Mouse (Mus musculus) cerebellum, adult 2 months (tissue): ENCODE measurements around the gene Xaf1. TPM values are rescaled to one million over a fixed set of nuclear protein-coding genes. Genes with fewer than 3 reads are reported as not detected.

ENCODE experiments used
- DNase-seq, 2 experiments: peaks; one replicate each; pipeline ENCODE4 v3.0.0; 2021
- H3K27ac ChIP-seq: fragments of 200-500 bp; 2 replicates; pipeline ENCODE4 v1.5.1; 2012; ENCODE audit warnings: low read length, control low read depth, inconsistent platforms; ENCODE audit not compliant: insufficient read depth
- H3K27me3 ChIP-seq: fragments of 200-500 bp; 2 replicates; pipeline ENCODE4 v1.6.1; 2012; ENCODE audit warnings: inconsistent platforms, mild to moderate bottlenecking, low read length, moderate library complexity; ENCODE audit not compliant: control insufficient read depth, insufficient read depth
- H3K4me1 ChIP-seq: fragments of 200-500 bp; 2 replicates; pipeline ENCODE4 v1.6.1; 2011; ENCODE audit warnings: low read length; ENCODE audit not compliant: control insufficient read depth, insufficient read depth
- H3K4me3 ChIP-seq: fragments of 200-500 bp; replicated peaks from 2 replicates; pipeline ENCODE3; 2011; ENCODE audit warnings: mild to moderate bottlenecking, low read depth, low read length, control low read depth; ENCODE audit not compliant: insufficient read depth
- CTCF ChIP-seq: fragments of 200-500 bp; IDR thresholded peaks from 2 replicates; pipeline ENCODE4 v1.5.1; 2011; ENCODE audit warnings: low read depth, mild to moderate bottlenecking, control low read depth, low read length, moderate library complexity, borderline replicate concordance; ENCODE audit not compliant: insufficient read depth
- POLR2A ChIP-seq: fragments of 200-500 bp; IDR thresholded peaks from 2 replicates; pipeline ENCODE4 v1.6.1; 2011; ENCODE audit warnings: low read length, control low read depth, borderline replicate concordance; ENCODE audit not compliant: insufficient read depth
- WGBS: fragments of 180-500 bp; shearing (Covaris S2); methylation state at CpG from one replicate; pipeline ENCODE4 v1.1.7; 2018; 5-methylcytosine and 5-hydroxymethylcytosine counted together
- polyA plus RNA-seq: library from polyadenylated mRNA; depleted of rRNA; stranded (reverse); fragments of >200 nt; gene quantifications from 2 replicates; pipeline ENCODE4 v1.2.3, GENCODE M21; 2012

Xaf1 gene
- polyA plus RNA-seq, 1 experiment = 12.2 TPM

- Histone ChIP-seq H3K27ac (no peak overlapping the region), H3K4me1 (no peaks in the 10 kb centered on the region), H3K27me3 (no peaks in the 10 kb centered on the region), H3K4me3 (no peak overlapping the region)
- WGBS = 32% methylated on average over 3 of the region's 3 CpGs
- TF ChIP-seq CTCF (no peak), POLR2A (no peak)
- DNase-seq = no peak
These were observed 28.1 kb upstream of the Xaf1 start for GRCm38 (mm10) chr11:72273341-72273740.

- H3K4me3 ChIP-seq = no peak overlapping the region
- WGBS = 85% methylated on average over 5 of the region's 5 CpGs
- no peaks in the 10 kb centered on the region for H3K27me3 ChIP-seq
- H3K27ac ChIP-seq = no peak overlapping the region
- no peak for TF ChIP-seq POLR2A
- no peak for TF ChIP-seq CTCF
- H3K4me1 ChIP-seq = no peaks in the 10 kb centered on the region
- DNase-seq = no peak
These were observed 20.1 kb upstream of the Xaf1 start for GRCm38 (mm10) chr11:72281143-72281851.

GRCm38 (mm10) chr11:72281852-72282400 is 19.5 kb upstream of the Xaf1 start:
- H3K4me1 ChIP-seq = no peaks in the 10 kb centered on the region
- H3K27ac ChIP-seq = no peak overlapping the region
- TF ChIP-seq POLR2A = no peak
- TF ChIP-seq CTCF = no peak
- no peak for DNase-seq
- no peak overlapping the region for H3K4me3 ChIP-seq
- H3K27me3 ChIP-seq = no peaks in the 10 kb centered on the region
- WGBS = 14% methylated on average over 5 of the region's 5 CpGs

- no peaks in the 10 kb centered on the region for H3K4me1 ChIP-seq
- H3K27me3 ChIP-seq = no peaks in the 10 kb centered on the region
- H3K27ac ChIP-seq = no peak overlapping the region
- no peak for DNase-seq
- H3K4me3 ChIP-seq = no peak overlapping the region
- WGBS = 86% methylated on average over 16 of the region's 16 CpGs
- no peak for TF ChIP-seq CTCF
- TF ChIP-seq POLR2A = no peak
These were observed 17.8 kb upstream of the Xaf1 start for GRCm38 (mm10) chr11:72283486-72284224.

- H3K27me3 ChIP-seq = no peaks in the 10 kb centered on the region
- DNase-seq = no peak
- no peak for TF ChIP-seq POLR2A
- no peak for TF ChIP-seq CTCF
- H3K4me1 ChIP-seq = no peaks in the 10 kb centered on the region
- H3K4me3 ChIP-seq = no peak overlapping the region
- 74% methylated on average over 14 of the region's 14 CpGs for WGBS
- no peak overlapping the region for H3K27ac ChIP-seq
These were observed 16.8 kb upstream of the Xaf1 start for GRCm38 (mm10) chr11:72284532-72285182.

- TF ChIP-seq CTCF (no peak), POLR2A (no peak)
- no peak for DNase-seq
- no peak overlapping the region for H3K4me3 ChIP-seq
- no peak overlapping the region for H3K27ac ChIP-seq
- H3K27me3 ChIP-seq = no peaks in the 10 kb centered on the region
- no peaks in the 10 kb centered on the region for H3K4me1 ChIP-seq
- WGBS = 59% methylated on average over 6 of the region's 6 CpGs
These were observed 15.4 kb upstream of the Xaf1 start for GRCm38 (mm10) chr11:72285971-72286480.

- Histone ChIP-seq H3K4me1 (no peaks in the 10 kb centered on the region), H3K4me3 (no peak overlapping the region), H3K27ac (no peak overlapping the region), H3K27me3 (no peaks in the 10 kb centered on the region)
- 82% methylated on average over 3 of the region's 3 CpGs for WGBS
- TF ChIP-seq CTCF (no peak), POLR2A (no peak)
- no peak for DNase-seq
These were observed 14.8 kb upstream of the Xaf1 start for GRCm38 (mm10) chr11:72286651-72287050.
